Mouse (Mus musculus): ENCODE results near the gene S100a4.

GRCm38 (mm10) chr3:90617586-90617985, 14.0 kb downstream of the S100a4 start:
- TF ChIP-seq POLR2A (IDR thresholded peaks at IDR 0.05; ENCODE audit: borderline replicate concordance, control insufficient read depth, low read depth, low read length) (no peak), CTCF (IDR thresholded peaks at IDR 0.05; ENCODE audit: control insufficient read depth, insufficient read depth, low read length) (peak; percentile 35; the same call in 1 of the 2 replicates)

Measured in bone marrow, adult 2 months (tissue).